Mouse (Mus musculus) myocyte (in vitro differentiated cells): Measurements from ENCODE around the gene Ttll5. TPM values are rescaled to one million over a fixed set of nuclear protein-coding genes. Genes with fewer than 3 reads are reported as not detected.

Experiments
- H3K27me3 ChIP-seq: one replicate; pipeline ENCODE4 v1.6.1; 2011; ENCODE audit not compliant: control insufficient read depth, insufficient read depth, insufficient read length
- H3K36me3 ChIP-seq: one replicate; pipeline ENCODE4 v1.6.1; 2011; ENCODE audit not compliant: control insufficient read depth, insufficient read depth
- H3K4me2 ChIP-seq: one replicate; pipeline ENCODE4 v1.6.1; 2011; ENCODE audit warnings: low read depth, control low read depth
- H3K4me3 ChIP-seq: one replicate; pipeline ENCODE4 v1.5.1; 2011; ENCODE audit warnings: mild to moderate bottlenecking, control low read depth, moderate library complexity
- H3K79me2 ChIP-seq: one replicate; pipeline ENCODE4 v1.6.1; 2011; ENCODE audit not compliant: control insufficient read depth, insufficient read depth
- H3ac ChIP-seq: one replicate; pipeline ENCODE4 v1.6.1; 2011; ENCODE audit not compliant: control insufficient read depth, insufficient read length
- CEBPB ChIP-seq: IDR thresholded peaks from 2 replicates; pipeline ENCODE4 v1.6.1; 2011; ENCODE audit warnings: mild to moderate bottlenecking, moderate library complexity; ENCODE audit not compliant: poor library complexity, insufficient read depth, severe bottlenecking
- E2F4 ChIP-seq: IDR thresholded peaks from one replicate; pipeline ENCODE4 v1.6.1; 2011; ENCODE audit warnings: mild to moderate bottlenecking, control low read depth, moderate library complexity; ENCODE audit not compliant: insufficient read depth
- MAX ChIP-seq: IDR thresholded peaks from one replicate; pipeline ENCODE4 v1.6.1; 2011; ENCODE audit warnings: low read depth, mild to moderate bottlenecking, control low read depth
- MYOD1 ChIP-seq, 3 experiments: IDR thresholded peaks; one replicate each; pipeline ENCODE4 v1.6.1; 2011; ENCODE audit warnings: control low read depth in 2 of 3, low read depth in 2 of 3, mild to moderate bottlenecking in 2 of 3, moderate library complexity in 1 of 3; ENCODE audit not compliant: insufficient read length in 2 of 3, control insufficient read depth in 1 of 3
- MYOG ChIP-seq, 3 experiments: IDR thresholded peaks; one replicate each; pipeline ENCODE4 v1.6.1; 2011; ENCODE audit warnings: control low read depth in 2 of 3, low read depth in 2 of 3, mild to moderate bottlenecking in 2 of 3; ENCODE audit not compliant: insufficient read length in 2 of 3, control insufficient read depth in 1 of 3, insufficient read depth in 1 of 3
- POLR2A ChIP-seq: IDR thresholded peaks from one replicate; pipeline ENCODE4 v1.6.1; 2011; ENCODE audit warnings: low read depth, mild to moderate bottlenecking, control low read depth, moderate library complexity; ENCODE audit not compliant: insufficient read length
- POLR2AphosphoS2 ChIP-seq: IDR thresholded peaks from one replicate; pipeline ENCODE4 v1.6.1; 2011; ENCODE audit warnings: low read depth, control low read depth; ENCODE audit not compliant: insufficient read length
- REST ChIP-seq: IDR thresholded peaks from one replicate; pipeline ENCODE4 v1.6.1; 2011; ENCODE audit warnings: mild to moderate bottlenecking, control low read depth, moderate library complexity; ENCODE audit not compliant: insufficient read depth, insufficient read length
- SRF ChIP-seq: IDR thresholded peaks from one replicate; pipeline ENCODE4 v1.6.1; 2011; ENCODE audit warnings: low read depth; ENCODE audit not compliant: control insufficient read depth, insufficient read length
- TCF12 ChIP-seq: IDR thresholded peaks from one replicate; pipeline ENCODE4 v1.6.1; 2011; ENCODE audit warnings: mild to moderate bottlenecking, control low read depth; ENCODE audit not compliant: poor library complexity, insufficient read depth, severe bottlenecking
- TCF3 ChIP-seq: IDR thresholded peaks from one replicate; pipeline ENCODE4 v1.6.1; 2011; ENCODE audit warnings: low read depth, control low read depth; ENCODE audit not compliant: insufficient read length
- USF1 ChIP-seq: IDR thresholded peaks from one replicate; pipeline ENCODE4 v1.6.1; 2011; ENCODE audit warnings: low read depth, mild to moderate bottlenecking, control low read depth, moderate library complexity
- polyA plus RNA-seq: library from polyadenylated mRNA; unstranded; fragments of >200 nt; fragmentation: generic; extraction: Trizol; gene quantifications from one replicate; pipeline ENCODE4 v1.2.1, GENCODE M21; 2012; ENCODE audit warnings: missing spikeins

The Ttll5 gene
- polyA plus RNA-seq, 1 experiment, result 36.2 TPM

DNA sequence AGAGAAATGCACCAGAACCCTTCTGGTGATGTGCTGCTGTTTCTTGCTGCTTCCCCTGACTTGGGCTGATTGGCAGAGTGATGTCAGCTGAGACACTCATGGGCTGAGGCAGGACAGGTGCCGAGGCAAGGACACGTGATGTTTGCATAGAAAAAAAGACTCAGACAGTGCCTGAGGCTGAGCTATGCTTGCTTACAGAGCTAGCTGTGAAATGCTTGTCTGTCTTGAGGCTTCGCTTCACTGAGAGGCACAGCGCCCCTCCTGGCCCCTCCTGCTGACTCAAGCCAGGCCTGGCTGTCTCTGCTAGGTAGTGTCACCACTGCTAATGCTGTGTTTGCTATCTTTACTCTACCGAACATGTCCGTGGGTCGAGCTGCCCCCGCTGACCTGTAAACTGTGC lies 26.2 kb downstream of the Ttll5 start:
- Histone ChIP-seq H3K79me2 (no peaks in the 10 kb centered on the region), H3K4me2 (no peak overlapping the region), H3K27me3 (no peaks in the 10 kb centered on the region), H3K4me3 (no peak overlapping the region), H3ac (no peak overlapping the region), H3K36me3 (peaks cover 3% of the 10 kb centered on the region)
- TF ChIP-seq E2F4 (no peak), TCF3 (no peak), MYOD1 (IDR thresholded peaks at IDR 0.05; ENCODE audit: control insufficient read depth in 1 of 3, insufficient read length in 2 of 3, low read depth in 2 of 3) (no peak), MAX (no peak), REST (no peak), USF1 (no peak), POLR2A (no peak), CEBPB (no peak), SRF (no peak), TCF12 (no peak), POLR2AphosphoS2 (no peak), MYOG (IDR thresholded peaks at IDR 0.05; ENCODE audit: control insufficient read depth in 1 of 3, insufficient read depth in 1 of 3, insufficient read length in 2 of 3, low read depth in 2 of 3) (no peak)

DNA sequence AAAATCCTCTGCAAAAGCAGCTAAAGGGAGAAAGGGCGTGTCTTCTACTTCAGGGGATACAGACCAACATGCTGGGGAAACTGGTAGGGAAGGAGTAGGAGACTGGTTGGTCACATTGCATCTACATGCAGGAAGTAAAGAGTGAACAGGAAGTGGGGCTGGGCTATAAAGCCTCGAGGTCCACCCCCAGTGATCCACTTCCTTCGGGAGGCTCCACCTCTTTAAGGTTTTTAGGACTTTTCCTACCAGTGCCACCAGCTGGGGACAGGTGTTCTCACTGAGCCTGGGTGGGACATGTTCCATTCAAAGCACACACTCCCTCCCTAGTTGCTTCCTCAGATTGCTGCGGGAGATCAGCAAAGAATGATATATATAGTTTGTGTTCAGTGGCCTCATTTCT lies 29.4 kb downstream of the Ttll5 start:
- H3K4me3 ChIP-seq, result no peak overlapping the region
- no peak overlapping the region for H3K4me2 ChIP-seq
- no peak overlapping the region for H3ac ChIP-seq
- no peaks in the 10 kb centered on the region for H3K79me2 ChIP-seq
- no peaks in the 10 kb centered on the region for H3K36me3 ChIP-seq
- no peaks in the 10 kb centered on the region for H3K27me3 ChIP-seq
- no peak for TF ChIP-seq SRF
- no peak for TF ChIP-seq MAX
- TF ChIP-seq USF1, result no peak
- no peak for TF ChIP-seq REST
- TF ChIP-seq CEBPB, result no peak
- TF ChIP-seq POLR2A, result no peak
- TF ChIP-seq E2F4, result no peak
- TF ChIP-seq MYOD1 (IDR thresholded peaks at IDR 0.05; ENCODE audit: control insufficient read depth in 1 of 3, insufficient read length in 2 of 3, low read depth in 2 of 3), result no peak
- TF ChIP-seq TCF3, result no peak
- no peak for TF ChIP-seq POLR2AphosphoS2
- no peak for TF ChIP-seq TCF12

- Histone ChIP-seq H3ac (no peak overlapping the region), H3K27me3 (no peaks in the 10 kb centered on the region), H3K4me2 (no peak overlapping the region), H3K79me2 (no peaks in the 10 kb centered on the region), H3K4me3 (no peak overlapping the region), H3K36me3 (no peaks in the 10 kb centered on the region)
- TF ChIP-seq MYOG (IDR thresholded peaks at IDR 0.05; ENCODE audit: control insufficient read depth in 1 of 3, insufficient read depth in 1 of 3, insufficient read length in 2 of 3, low read depth in 2 of 3), result no peak
- TF ChIP-seq MAX, result no peak
- no peak for TF ChIP-seq TCF3
- no peak for TF ChIP-seq REST
Observed at GRCm38 (mm10) chr12:85854271-85854670, 29.8 kb downstream of the Ttll5 start.

GRCm38 (mm10) chr12:85857300-85857699 lies 32.8 kb downstream of the Ttll5 start:
- Histone ChIP-seq H3K4me3 (no peak overlapping the region), H3K36me3 (no peaks in the 10 kb centered on the region), H3K27me3 (no peaks in the 10 kb centered on the region), H3K4me2 (no peak overlapping the region), H3ac (no peak overlapping the region), H3K79me2 (no peaks in the 10 kb centered on the region)
- TF ChIP-seq USF1 (no peak), POLR2A (no peak), REST (no peak), SRF (no peak), MAX (no peak), E2F4 (no peak), MYOD1 (IDR thresholded peaks at IDR 0.05; ENCODE audit: control insufficient read depth in 1 of 3, insufficient read length in 2 of 3, low read depth in 2 of 3) (no peak), TCF12 (no peak), POLR2AphosphoS2 (no peak), CEBPB (no peak), MYOG (IDR thresholded peaks at IDR 0.05; ENCODE audit: control insufficient read depth in 1 of 3, insufficient read depth in 1 of 3, insufficient read length in 2 of 3, low read depth in 2 of 3) (no peak), TCF3 (no peak)

GRCm38 (mm10) chr12:85859111-85859510 lies 34.7 kb downstream of the Ttll5 start:
- no peaks in the 10 kb centered on the region for H3K79me2 ChIP-seq
- peaks cover 5% of the 10 kb centered on the region for H3K36me3 ChIP-seq
- no peaks in the 10 kb centered on the region for H3K27me3 ChIP-seq
- H3K4me3 ChIP-seq, result no peak overlapping the region
- no peak for TF ChIP-seq MYOG (IDR thresholded peaks at IDR 0.05; ENCODE audit: control insufficient read depth in 1 of 3, insufficient read depth in 1 of 3, insufficient read length in 2 of 3, low read depth in 2 of 3)
- no peak for TF ChIP-seq TCF12
- no peak for TF ChIP-seq MYOD1 (IDR thresholded peaks at IDR 0.05; ENCODE audit: control insufficient read depth in 1 of 3, insufficient read length in 2 of 3, low read depth in 2 of 3)
- TF ChIP-seq MAX, result no peak
- TF ChIP-seq POLR2AphosphoS2, result no peak
- no peak for TF ChIP-seq POLR2A
- no peak for TF ChIP-seq USF1
- TF ChIP-seq SRF, result no peak
- no peak for TF ChIP-seq E2F4
- no peak for TF ChIP-seq CEBPB
- TF ChIP-seq TCF3, result no peak
- TF ChIP-seq REST, result no peak
- H3ac ChIP-seq, result no peak overlapping the region
- no peak overlapping the region for H3K4me2 ChIP-seq
